Mouse (Mus musculus) heart, adult 2 months (tissue): Measurements from ENCODE around the gene Naglu. TPM values are rescaled to one million over a fixed set of nuclear protein-coding genes. Genes with fewer than 3 reads are reported as not detected.
A peak's percentile ranks its signal among the peaks of the same experiment; 100 is the strongest.

Experiments used
- DNase-seq, 2 experiments: peaks; one replicate each; pipeline ENCODE4 v3.0.0; 2021
- H3K27ac ChIP-seq: fragments of 200-600 bp; 2 replicates; pipeline ENCODE4 v1.8.1; 2022
- H3K27me3 ChIP-seq: fragments of 200-500 bp; 2 replicates; pipeline ENCODE4 v1.6.1; 2012; ENCODE audit warnings: mild to moderate bottlenecking, low read length, inconsistent platforms, mixed read lengths; ENCODE audit not compliant: control insufficient read depth, insufficient read depth
- H3K36me3 ChIP-seq: fragments of 200-500 bp; 2 replicates; pipeline ENCODE4 v1.6.1; 2012; ENCODE audit warnings: low read length, inconsistent platforms; ENCODE audit not compliant: control insufficient read depth, insufficient read depth
- H3K4me1 ChIP-seq: fragments of 200-500 bp; 2 replicates; pipeline ENCODE4 v1.6.1; 2011; ENCODE audit warnings: low read length; ENCODE audit not compliant: control insufficient read depth, insufficient read depth
- H3K4me3 ChIP-seq: fragments of 200-600 bp; 2 replicates; pipeline ENCODE4 v1.8.1; 2022
- H3K79me2 ChIP-seq: fragments of 200-500 bp; replicated peaks from 2 replicates; pipeline ENCODE4 v1.6.1; 2012; ENCODE audit warnings: mild to moderate bottlenecking, inconsistent platforms, low read length, moderate library complexity, mixed read lengths; ENCODE audit not compliant: control insufficient read depth, insufficient read depth
- H3K9ac ChIP-seq: fragments of 200-500 bp; 2 replicates; pipeline ENCODE4 v1.6.1; 2012; ENCODE audit warnings: low read depth, mild to moderate bottlenecking, control low read depth, inconsistent platforms, low read length, mixed read lengths
- CTCF ChIP-seq: fragments of 200-600 bp; IDR thresholded peaks from 2 replicates; pipeline ENCODE4 v1.8.1; 2022; ENCODE audit warnings: antibody characterized with exemption, mild to moderate bottlenecking, moderate library complexity
- EP300 ChIP-seq: fragments of 200-500 bp; IDR thresholded peaks from 2 replicates; pipeline ENCODE4 v1.6.1; 2011; ENCODE audit warnings: low read depth, low read length, control low read depth; ENCODE audit not compliant: insufficient read depth
- POLR2A ChIP-seq: fragments of 200-500 bp; IDR thresholded peaks from 2 replicates; pipeline ENCODE4 v1.6.1; 2011; ENCODE audit warnings: mild to moderate bottlenecking, low read depth, low read length, control low read depth; ENCODE audit not compliant: insufficient read depth
- WGBS: fragments of 180-500 bp; shearing (Covaris S2); methylation state at CpG from one replicate; pipeline ENCODE4 v1.1.7; 2018; 5-methylcytosine and 5-hydroxymethylcytosine counted together
- intact Hi-C: fragments of 180-260 bp; cut with DNase I; formaldehyde crosslinking; loops from one replicate; pipeline ENCODE4 v1.15.1; 2025
- polyA plus RNA-seq: library from polyadenylated mRNA; depleted of rRNA; stranded (reverse); fragments of >200 nt; gene quantifications from 2 replicates; pipeline ENCODE4 v1.2.3, GENCODE M21; 2012
- total RNA-seq, 2 experiments: library from RNA; stranded (reverse); gene quantifications; 2 replicates each; pipeline ENCODE4 v1.2.3; 2021

The Naglu gene
- total and polyA plus RNA-seq, 3 experiments, result 7.4 to 14.3 (median 8.3) TPM

- Histone ChIP-seq H3K4me3 (peak within 1 kb of the TSS; percentile 66), H3K9ac (peak within 1 kb of the TSS; percentile 91), H3K27me3 (no peaks in the 10 kb centered on the region), H3K36me3 (peaks cover 2% of the 10 kb centered on the region; the same call in 1 of the 2 replicates), H3K27ac (peak within 1 kb of the TSS; percentile 93), H3K79me2 (no peaks in the 10 kb centered on the region), H3K4me1 (no peaks in the 10 kb centered on the region; the same call in 1 of the 2 replicates)
- TF ChIP-seq EP300 (0 out of 2 replicates have a peak, but pooled peaks have one; percentile 54), POLR2A (peak; percentile 83), CTCF (peak; percentile 94; the same call in 1 of the 2 replicates)
- peak; percentile 96 to 97 for DNase-seq
- under 1% methylated on average over 43 of the region's 43 CpGs for WGBS
- intact Hi-C loops, result loop anchor here (1.0 to 2.0 kb wide), 2 partner anchors 25 to 78 kb away; no protein-coding TSS in a partner anchor
Observed at GRCm38 (mm10) chr11:101095314-101096024, 25.7 kb downstream of the Naglu start, which contains the start of gene Psmc3ip. Psmc3ip (minus strand) TSS chr11:101095436.

GRCm38 (mm10) chr11:101098231-101098630, 28.4 kb downstream of the Naglu start:
- DNase-seq, result peak in 1 of 2 experiments; percentile 14
- H3K27me3 ChIP-seq, result no peaks in the 10 kb centered on the region
- H3K79me2 ChIP-seq, result no peaks in the 10 kb centered on the region
- no peak overlapping the region for H3K27ac ChIP-seq
- H3K4me3 ChIP-seq, result no peak overlapping the region
- peaks cover 2% of the 10 kb centered on the region; the same call in 1 of the 2 replicates for H3K36me3 ChIP-seq
- 90% methylated on average over 8 of the region's 8 CpGs for WGBS
- H3K9ac ChIP-seq, result no peak overlapping the region
- no peaks in the 10 kb centered on the region; the same call in 1 of the 2 replicates for H3K4me1 ChIP-seq
- intact Hi-C loops, result no loop called here
- TF ChIP-seq EP300 (no peak), POLR2A (no peak), CTCF (no peak)

- Histone ChIP-seq H3K27ac (no peak overlapping the region), H3K4me3 (no peak overlapping the region), H3K9ac (no peak overlapping the region), H3K36me3 (peaks cover 2% of the 10 kb centered on the region), H3K79me2 (no peaks in the 10 kb centered on the region; the same call in 1 of the 2 replicates), H3K4me1 (no peaks in the 10 kb centered on the region), H3K27me3 (no peaks in the 10 kb centered on the region)
- TF ChIP-seq EP300, result no peak
- TF ChIP-seq CTCF, result no peak
- no peak for TF ChIP-seq POLR2A
- intact Hi-C loops, result no loop called here
- 80% methylated on average over 5 of the region's 5 CpGs for WGBS
- DNase-seq, result no peak
Observed at GRCm38 (mm10) chr11:101103011-101103410, 33.2 kb downstream of the Naglu start.

GRCm38 (mm10) chr11:101109351-101109750, 39.5 kb downstream of the Naglu start:
- no peak for DNase-seq
- Histone ChIP-seq H3K27ac (no peak overlapping the region), H3K4me1 (peaks cover 3% of the 10 kb centered on the region), H3K27me3 (no peaks in the 10 kb centered on the region), H3K9ac (no peak overlapping the region), H3K36me3 (peaks cover 2% of the 10 kb centered on the region), H3K4me3 (no peak overlapping the region), H3K79me2 (peaks cover 10% of the 10 kb centered on the region)
- no peak for TF ChIP-seq CTCF
- no peak for TF ChIP-seq EP300
- no peak for TF ChIP-seq POLR2A
- intact Hi-C loops, result no loop called here
- WGBS, result 50% methylated on average over 4 of the region's 4 CpGs

- H3K27ac ChIP-seq, result no peak overlapping the region
- TF ChIP-seq POLR2A (no peak), EP300 (no peak), CTCF (no peak)
- no peak overlapping the region for H3K4me3 ChIP-seq
- 47% methylated on average over 5 of the region's 5 CpGs for WGBS
- peaks cover 6% of the 10 kb centered on the region; the same call in 1 of the 2 replicates for H3K36me3 ChIP-seq
- no peaks in the 10 kb centered on the region for H3K27me3 ChIP-seq
- no peak for DNase-seq
- H3K79me2 ChIP-seq, result peaks cover 10% of the 10 kb centered on the region
- H3K9ac ChIP-seq, result no peak overlapping the region
- intact Hi-C loops, result no loop called here
- peaks cover 3% of the 10 kb centered on the region for H3K4me1 ChIP-seq
Observed at GRCm38 (mm10) chr11:101110708-101111107, 40.9 kb downstream of the Naglu start.

- WGBS, result 87% methylated on average over 4 of the region's 4 CpGs
- TF ChIP-seq EP300, result no peak
- TF ChIP-seq POLR2A, result no peak
- TF ChIP-seq CTCF, result no peak
Observed at GRCm38 (mm10) chr11:101111178-101111577, 41.4 kb downstream of the Naglu start.

More at GRCm38 (mm10) chr11:101111178-101111577, 41.4 kb downstream of the Naglu start:
- Histone ChIP-seq H3K79me2 (peaks cover 10% of the 10 kb centered on the region), H3K4me1 (peaks cover 3% of the 10 kb centered on the region), H3K4me3 (no peak overlapping the region), H3K27ac (no peak overlapping the region), H3K9ac (no peak overlapping the region), H3K27me3 (no peaks in the 10 kb centered on the region), H3K36me3 (peaks cover 10% of the 10 kb centered on the region)
- no peak for DNase-seq
- intact Hi-C loops, result no loop called here
